Mouse (Mus musculus) heart, adult 2 months (tissue): ENCODE data around the gene Cdh3. TPM values are rescaled to one million over a fixed set of nuclear protein-coding genes. Genes with fewer than 3 reads are reported as not detected.
A peak's percentile ranks its signal among the peaks of the same experiment; 100 is the strongest.

Source experiments
- DNase-seq, 2 experiments: peaks; one replicate each; pipeline ENCODE4 v3.0.0; 2021
- H3K27ac ChIP-seq: fragments of 200-600 bp; 2 replicates; pipeline ENCODE4 v1.8.1; 2022
- H3K27me3 ChIP-seq: fragments of 200-500 bp; 2 replicates; pipeline ENCODE4 v1.6.1; 2012; ENCODE audit warnings: mild to moderate bottlenecking, low read length, inconsistent platforms, mixed read lengths; ENCODE audit not compliant: control insufficient read depth, insufficient read depth
- H3K36me3 ChIP-seq: fragments of 200-500 bp; 2 replicates; pipeline ENCODE4 v1.6.1; 2012; ENCODE audit warnings: low read length, inconsistent platforms; ENCODE audit not compliant: control insufficient read depth, insufficient read depth
- H3K4me1 ChIP-seq: fragments of 200-500 bp; 2 replicates; pipeline ENCODE4 v1.6.1; 2011; ENCODE audit warnings: low read length; ENCODE audit not compliant: control insufficient read depth, insufficient read depth
- H3K4me3 ChIP-seq: fragments of 200-600 bp; 2 replicates; pipeline ENCODE4 v1.8.1; 2022
- H3K79me2 ChIP-seq: fragments of 200-500 bp; replicated peaks from 2 replicates; pipeline ENCODE4 v1.6.1; 2012; ENCODE audit warnings: mild to moderate bottlenecking, inconsistent platforms, low read length, moderate library complexity, mixed read lengths; ENCODE audit not compliant: control insufficient read depth, insufficient read depth
- H3K9ac ChIP-seq: fragments of 200-500 bp; 2 replicates; pipeline ENCODE4 v1.6.1; 2012; ENCODE audit warnings: low read depth, mild to moderate bottlenecking, control low read depth, inconsistent platforms, low read length, mixed read lengths
- CTCF ChIP-seq: fragments of 200-600 bp; IDR thresholded peaks from 2 replicates; pipeline ENCODE4 v1.8.1; 2022; ENCODE audit warnings: antibody characterized with exemption, mild to moderate bottlenecking, moderate library complexity
- EP300 ChIP-seq: fragments of 200-500 bp; IDR thresholded peaks from 2 replicates; pipeline ENCODE4 v1.6.1; 2011; ENCODE audit warnings: low read depth, low read length, control low read depth; ENCODE audit not compliant: insufficient read depth
- POLR2A ChIP-seq: fragments of 200-500 bp; IDR thresholded peaks from 2 replicates; pipeline ENCODE4 v1.6.1; 2011; ENCODE audit warnings: mild to moderate bottlenecking, low read depth, low read length, control low read depth; ENCODE audit not compliant: insufficient read depth
- whole genome bisulfite sequencing: fragments of 180-500 bp; shearing (Covaris S2); methylation state at CpG from one replicate; pipeline ENCODE4 v1.1.7; 2018; 5-methylcytosine and 5-hydroxymethylcytosine counted together
- intact Hi-C: fragments of 180-260 bp; cut with DNase I; formaldehyde crosslinking; loops from one replicate; pipeline ENCODE4 v1.15.1; 2025
- long read RNA-seq: library from polyadenylated mRNA; stranded (forward); transcript quantifications from one replicate; pipeline ENCODE4 v2.0.0, GENCODE M21; 2021
- polyA plus RNA-seq: library from polyadenylated mRNA; depleted of rRNA; stranded (reverse); fragments of >200 nt; gene quantifications from 2 replicates; pipeline ENCODE4 v1.2.3, GENCODE M21; 2012; rRNA removed
- total RNA-seq, 2 experiments: library from RNA; stranded (reverse); gene quantifications; 2 replicates each; pipeline ENCODE4 v1.2.3; 2021

The Cdh3 gene
- total RNA-seq: 1 to 10 TPM in 1 of 2 experiments, under 1 TPM in 1; 0.91 to 1.1 TPM
- polyA plus RNA-seq: 1.2 and 1.4 TPM in 2 replicates
- long read RNA-seq: 0 reads

DNA sequence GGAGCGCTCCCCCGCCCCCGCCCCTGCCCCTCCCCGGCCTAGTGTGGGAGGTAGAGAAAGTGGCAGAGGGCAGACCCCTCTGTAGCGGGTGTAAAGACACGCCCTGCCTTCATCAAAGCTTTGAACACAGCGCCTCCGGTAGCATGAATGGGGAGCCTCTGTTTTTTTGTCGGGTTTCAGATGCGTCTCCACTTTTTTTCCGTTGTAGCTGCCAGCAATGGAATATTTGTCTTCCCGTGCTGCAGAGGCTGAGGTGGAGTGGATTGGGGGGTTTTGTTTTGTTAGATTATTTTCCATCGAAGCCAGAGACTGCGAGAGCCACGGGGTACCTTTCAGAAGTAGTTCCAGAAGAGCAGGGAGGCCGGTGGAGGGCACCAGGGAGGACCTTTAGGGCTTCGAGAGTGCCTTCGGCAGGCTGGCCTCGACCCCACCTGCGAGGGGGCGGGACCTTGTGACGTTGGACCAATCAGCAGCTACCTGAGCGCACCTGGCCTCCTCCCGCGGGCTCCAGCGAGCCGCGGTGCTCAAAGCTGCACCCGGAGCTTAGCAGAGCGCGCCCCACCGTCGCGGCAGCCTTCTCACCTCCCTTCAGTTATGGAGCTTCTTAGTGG lies at the start of gene Cdh3:
Cdh3 (plus strand) TSS at position 527 of the 611 bp plus-strand sequence.
- TF ChIP-seq EP300: no peak
- TF ChIP-seq POLR2A: no peak
- TF ChIP-seq CTCF: no peak
- Histone ChIP-seq H3K4me1 (peaks cover 1% of the 10 kb centered on the region), H3K27ac (no peak within 1 kb of the TSS), H3K27me3 (peaks cover 15% of the 10 kb centered on the region), H3K79me2 (no peaks in the 10 kb centered on the region), H3K4me3 (peak within 1 kb of the TSS; percentile 36), H3K36me3 (no peaks in the 10 kb centered on the region), H3K9ac (no peak within 1 kb of the TSS; the same call in 1 of the 2 replicates)
- WGBS: 2% methylated on average over 34 of the region's 34 CpGs
- peak; percentile 39 to 40 for DNase-seq
- intact Hi-C loops: no loop called here

DNA sequence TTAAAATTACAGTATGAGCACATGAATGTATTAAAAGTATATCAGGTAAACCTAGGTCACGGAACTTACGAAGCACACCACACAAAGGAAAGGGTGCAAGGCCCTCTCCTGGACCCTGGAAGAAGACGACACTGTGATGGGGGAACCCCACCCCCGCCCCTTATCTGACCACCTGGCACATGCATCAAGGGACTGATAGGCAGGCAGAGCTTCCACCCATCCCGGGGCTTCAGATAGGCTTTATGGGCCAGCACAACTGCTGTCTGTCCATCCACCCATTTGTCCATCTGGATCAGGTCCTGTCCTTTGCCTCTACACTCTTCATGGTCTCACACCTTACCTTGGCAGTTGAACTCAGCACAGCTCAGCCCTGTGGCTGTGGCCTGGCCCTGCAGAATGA lies 48.6 kb upstream of the Cdh3 start:
- DNase-seq: no peak
- Histone ChIP-seq H3K4me3 (no peak overlapping the region), H3K79me2 (no peaks in the 10 kb centered on the region), H3K27ac (no peak overlapping the region), H3K36me3 (no peaks in the 10 kb centered on the region), H3K9ac (no peak overlapping the region), H3K27me3 (no peaks in the 10 kb centered on the region), H3K4me1 (no peaks in the 10 kb centered on the region)
- TF ChIP-seq CTCF (no peak), EP300 (no peak), POLR2A (no peak)
- 60% methylated on average over 5 of the region's 5 CpGs for WGBS
- intact Hi-C loops: no loop called here

GRCm38 (mm10) chr8:106463795-106464194 lies 46.9 kb upstream of the Cdh3 start:
- Histone ChIP-seq H3K79me2 (no peaks in the 10 kb centered on the region), H3K4me1 (no peaks in the 10 kb centered on the region), H3K4me3 (no peak overlapping the region), H3K27ac (no peak overlapping the region), H3K9ac (no peak overlapping the region), H3K27me3 (no peaks in the 10 kb centered on the region), H3K36me3 (no peaks in the 10 kb centered on the region)
- intact Hi-C loops: no loop called here
- 50% methylated on average over 6 of the region's 6 CpGs for WGBS
- no peak for TF ChIP-seq EP300
- TF ChIP-seq CTCF: no peak
- no peak for TF ChIP-seq POLR2A
- no peak for DNase-seq

DNA sequence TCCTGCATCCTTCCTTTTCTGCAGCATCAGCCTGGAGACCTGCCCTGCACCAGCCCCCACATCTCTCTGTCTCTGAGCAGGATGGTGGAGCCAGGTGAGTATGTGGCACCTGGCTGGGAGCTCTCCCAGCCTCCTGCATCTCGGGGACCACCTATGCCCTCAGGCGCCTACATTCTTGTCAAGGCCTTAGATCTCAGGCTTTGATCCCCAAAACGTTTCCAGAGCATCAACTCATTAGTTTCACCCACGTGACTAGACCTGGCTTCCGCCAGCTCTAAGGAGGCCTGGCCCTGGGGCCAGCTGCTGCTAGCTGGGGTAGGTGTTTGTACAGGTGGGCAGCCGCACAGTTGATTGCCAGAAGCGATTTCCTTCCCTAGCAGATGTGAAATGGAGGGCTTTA lies 41.2 kb upstream of the Cdh3 start:
- H3K4me1 ChIP-seq: no peaks in the 10 kb centered on the region

GRCm38 (mm10) chr8:106474001-106474400 lies 36.7 kb upstream of the Cdh3 start:
- TF ChIP-seq POLR2A (no peak), EP300 (no peak), CTCF (no peak)
- intact Hi-C loops: no loop called here
- Histone ChIP-seq H3K27ac (no peak overlapping the region), H3K9ac (no peak overlapping the region), H3K36me3 (no peaks in the 10 kb centered on the region), H3K4me3 (no peak overlapping the region), H3K79me2 (no peaks in the 10 kb centered on the region), H3K27me3 (no peaks in the 10 kb centered on the region), H3K4me1 (no peaks in the 10 kb centered on the region)
- 88% methylated on average over 5 of the region's 5 CpGs for WGBS
- DNase-seq: no peak

More for the DNA sequence above, 41.2 kb upstream of the Cdh3 start:
- no peak for DNase-seq
- Histone ChIP-seq H3K27ac (no peak overlapping the region), H3K27me3 (no peaks in the 10 kb centered on the region), H3K36me3 (no peaks in the 10 kb centered on the region), H3K9ac (no peak overlapping the region), H3K4me3 (no peak overlapping the region), H3K79me2 (no peaks in the 10 kb centered on the region)
- TF ChIP-seq POLR2A (no peak), CTCF (no peak), EP300 (no peak)
- intact Hi-C loops: no loop called here
- WGBS: 64% methylated on average over 7 of the region's 7 CpGs

- no peak for TF ChIP-seq EP300
- TF ChIP-seq POLR2A: no peak
- peak; percentile 19 to 39 for DNase-seq
- WGBS: 61% methylated on average over 8 of the region's 8 CpGs
- no peaks in the 10 kb centered on the region for H3K36me3 ChIP-seq
- intact Hi-C loops: no loop called here
- H3K9ac ChIP-seq: no peak within 1 kb of the TSS
- no peaks in the 10 kb centered on the region for H3K27me3 ChIP-seq
- H3K4me1 ChIP-seq: no peaks in the 10 kb centered on the region
- no peak within 1 kb of the TSS for H3K27ac ChIP-seq
- H3K79me2 ChIP-seq: no peaks in the 10 kb centered on the region
- no peak within 1 kb of the TSS for H3K4me3 ChIP-seq
Observed at GRCm38 (mm10) chr8:106500018-106500685, 10.5 kb upstream of the Cdh3 start, which contains the start of gene 6030452D12Rik. TSS of gene 6030452D12Rik (plus strand) at chr8:106500522.
